Mouse (Mus musculus) ES-E14 (cell line): ENCODE data around the gene Nell2. TPM values are rescaled to one million over a fixed set of nuclear protein-coding genes. Genes with fewer than 3 reads are reported as not detected.

Source experiments
- DNase-seq: peaks from one replicate; pipeline ENCODE4 v3.0.0-alpha.2; 2013; ENCODE audit warnings: low read depth, low spot score
- H3K27ac ChIP-seq: 2 replicates; pipeline ENCODE4 v1.5.1; 2012; ENCODE audit warnings: low read depth, mild to moderate bottlenecking, low read length, moderate library complexity, mixed read lengths; ENCODE audit not compliant: poor library complexity, insufficient read depth, severe bottlenecking
- H3K36me3 ChIP-seq: 2 replicates; pipeline ENCODE4 v1.6.1; 2012; ENCODE audit warnings: mild to moderate bottlenecking, low read length, moderate library complexity, mixed read lengths; ENCODE audit not compliant: control insufficient read depth, poor library complexity, insufficient read depth, severe bottlenecking
- H3K4me1 ChIP-seq, 2 experiments: fragments of 150-350 bp in 1 of 2; sonication (generic) in 1 of 2; 2 replicates each; pipeline ENCODE4 v1.6.1; 2012; ENCODE audit warnings: low read length in 2 of 2, mild to moderate bottlenecking in 1 of 2, mixed read lengths in 1 of 2; ENCODE audit not compliant: control insufficient read depth in 2 of 2, insufficient read depth in 2 of 2, poor library complexity in 1 of 2
- H3K4me3 ChIP-seq, 2 experiments: fragments of 150-350 bp in 1 of 2; sonication (generic) in 1 of 2; 2 replicates each; pipeline ENCODE4 v1.5.1; 2012; ENCODE audit warnings: low read length in 2 of 2, low read depth in 1 of 2, mild to moderate bottlenecking in 1 of 2, mixed read lengths in 1 of 2; ENCODE audit not compliant: insufficient read depth in 1 of 2, poor library complexity in 1 of 2, severe bottlenecking in 1 of 2
- H3K9ac ChIP-seq: 2 replicates; pipeline ENCODE4 v1.6.1; 2012; ENCODE audit warnings: low read depth, mild to moderate bottlenecking, low read length, mixed read lengths; ENCODE audit not compliant: poor library complexity, insufficient read depth, severe bottlenecking
- H3K9me3 ChIP-seq: fragments of 150-350 bp; sonication (generic); 2 replicates; pipeline ENCODE4 v1.6.1; 2012; ENCODE audit warnings: low read depth, mild to moderate bottlenecking, low read length; ENCODE audit not compliant: control insufficient read depth, insufficient read depth
- CHD2 ChIP-seq: IDR thresholded peaks from 2 replicates; pipeline ENCODE4 v1.6.1; 2014; ENCODE audit warnings: mild to moderate bottlenecking, low read depth, low read length, inconsistent platforms
- HCFC1 ChIP-seq: IDR thresholded peaks from 2 replicates; pipeline ENCODE4 v1.6.1; 2012; ENCODE audit warnings: low read length, inconsistent platforms, borderline replicate concordance; ENCODE audit not compliant: insufficient read depth
- MAFK ChIP-seq: IDR thresholded peaks from 2 replicates; pipeline ENCODE4 v1.6.1; 2014; ENCODE audit warnings: mild to moderate bottlenecking, low read depth, low read length, inconsistent platforms; ENCODE audit not compliant: insufficient read depth
- ZC3H11A ChIP-seq: IDR thresholded peaks from 2 replicates; pipeline ENCODE4 v1.6.1; 2012; ENCODE audit warnings: low read depth, mild to moderate bottlenecking, inconsistent platforms, low read length, borderline replicate concordance
- ZNF384 ChIP-seq: IDR thresholded peaks from 2 replicates; pipeline ENCODE4 v1.6.1; 2012; ENCODE audit warnings: low read depth, low read length, inconsistent platforms
- in situ Hi-C, 2 experiments: fragments of 600-800 bp; cut with MboI; formaldehyde crosslinking; loops; one replicate each; pipeline ENCODE4 v1.15.1; 2025; ENCODE audit warnings: low sequenced_read_pairs in 2 of 2, inconsistent platforms in 1 of 2; ENCODE audit not compliant: unreplicated experiment in 2 of 2
- total RNA-seq: library from RNA; depleted of rRNA; stranded (reverse); fragments of 300-350 nt; gene quantifications from 2 replicates; pipeline ENCODE4 v1.2.3, GENCODE M21; 2012; rRNA removed

The Nell2 gene
- 1.6 and 3.4 TPM in 2 replicates for total RNA-seq

- Histone ChIP-seq H3K27ac (no peak within 1 kb of the TSS), H3K9ac (0 out of 2 replicates have a peak within 1 kb of the TSS, but pooled peaks have one; percentile 31), H3K4me1 (no peaks in the 10 kb centered on the region), H3K9me3 (no peaks in the 10 kb centered on the region), H3K36me3 (no peaks in the 10 kb centered on the region), H3K4me3 (peak within 1 kb of the TSS; percentile 58 to 82)
- peak; percentile 50 for DNase-seq
- in situ Hi-C loops: no loop called here
- TF ChIP-seq ZC3H11A: no peak
- TF ChIP-seq MAFK: no peak
- TF ChIP-seq ZNF384: no peak
- no peak for TF ChIP-seq HCFC1
- no peak for TF ChIP-seq CHD2
These were observed at the start of gene Nell2 for GRCm38 (mm10) chr15:95527948-95528861. Gene Nell2 (minus strand): TSS chr15:95528559.

GRCm38 (mm10) chr15:95574661-95575060 is 46.3 kb upstream of the Nell2 start:
- Histone ChIP-seq H3K9ac (no peak overlapping the region), H3K27ac (no peak overlapping the region), H3K9me3 (no peaks in the 10 kb centered on the region), H3K36me3 (no peaks in the 10 kb centered on the region), H3K4me1 (no peaks in the 10 kb centered on the region), H3K4me3 (no peak overlapping the region)
- TF ChIP-seq CHD2 (no peak), ZC3H11A (peak; percentile 79; the same call in 1 of the 2 replicates)
- in situ Hi-C loops: no loop called here
- peak; percentile 50 for DNase-seq

- H3K9me3 ChIP-seq: no peaks in the 10 kb centered on the region
These were observed 41.2 kb upstream of the Nell2 start for GRCm38 (mm10) chr15:95569606-95570005.

GRCm38 (mm10) chr15:95565160-95565559 is 36.8 kb upstream of the Nell2 start:
- TF ChIP-seq ZNF384 (no peak), CHD2 (no peak), HCFC1 (no peak), ZC3H11A (no peak), MAFK (no peak)
- DNase-seq: no peak
- Histone ChIP-seq H3K9ac (no peak overlapping the region), H3K4me3 (no peak overlapping the region), H3K4me1 (no peaks in the 10 kb centered on the region), H3K9me3 (no peaks in the 10 kb centered on the region), H3K36me3 (no peaks in the 10 kb centered on the region), H3K27ac (no peak overlapping the region)
- in situ Hi-C loops: no loop called here

More at GRCm38 (mm10) chr15:95569606-95570005, 41.2 kb upstream of the Nell2 start:
- Histone ChIP-seq H3K36me3 (no peaks in the 10 kb centered on the region), H3K4me3 (no peak overlapping the region), H3K4me1 (no peaks in the 10 kb centered on the region), H3K27ac (no peak overlapping the region), H3K9ac (no peak overlapping the region)
- TF ChIP-seq ZNF384: no peak
- TF ChIP-seq CHD2: no peak
- no peak for TF ChIP-seq MAFK
- no peak for TF ChIP-seq ZC3H11A
- no peak for TF ChIP-seq HCFC1
- DNase-seq: no peak
- in situ Hi-C loops: no loop called here
